14 mouse cellular contexts compared by ENCODE assay signal in genomic region chr11:33756624-33757023, GRCm38 (mm10).
DNase-seq lines count a peak whose midpoint lies in the region; ATAC-seq and TF ChIP-seq lines count a peak whose summit lies in the region.
"Had no signal": no experiment of that assay in that cellular context is flagged by ENCODE, and none has a peak within 500 bp of the region (broad histone marks: within the 10 kb centered on the region; RNA-seq: fewer than 3 reads in every experiment).

No protein-coding gene starts in this region.

- peaks cover 31% of the 10 kb centered on the region for H3K4me1 ChIP-seq in neural tube, embryonic 12.5 days
- peaks cover 45% of the 10 kb centered on the region for H3K4me1 ChIP-seq in hindbrain, embryonic 13.5 days (replicated peaks)
- no peaks in the 10 kb centered on the region for H3K4me1 ChIP-seq in stomach, postnatal 0 days (replicated peaks; ENCODE audit: control insufficient read depth, insufficient read depth)
- H3K4me1 ChIP-seq: liver, embryonic 12.5 days; megakaryocyte, embryonic 14.5 days had no signal

- no peak overlapping the region for H3K27ac ChIP-seq in neural tube, embryonic 12.5 days
- 0 out of 2 replicates have a peak overlapping the region, but pooled peaks have one; percentile 26 for H3K27ac ChIP-seq in hindbrain, embryonic 13.5 days
- no peak overlapping the region for H3K27ac ChIP-seq in stomach, postnatal 0 days (replicated peaks)
- H3K27ac ChIP-seq: liver, embryonic 12.5 days had no signal

- no peak overlapping the region for H3K4me3 ChIP-seq in neural tube, embryonic 12.5 days
- H3K4me3 ChIP-seq in hindbrain, embryonic 13.5 days = no peak overlapping the region
- H3K4me3 ChIP-seq in stomach, postnatal 0 days (ENCODE audit: low read depth, low read length) = no peak overlapping the region
- H3K4me3 ChIP-seq: liver, embryonic 12.5 days; megakaryocyte, embryonic 14.5 days had no signal

- no peak for TF ChIP-seq EP300 in stomach, postnatal 0 days (optimal IDR thresholded peaks at IDR 0.05)

- H3K27me3 ChIP-seq in neural tube, embryonic 12.5 days (replicated peaks) = no peaks in the 10 kb centered on the region
- no peaks in the 10 kb centered on the region for H3K27me3 ChIP-seq in hindbrain, embryonic 13.5 days
- no peaks in the 10 kb centered on the region for H3K27me3 ChIP-seq in stomach, postnatal 0 days (ENCODE audit: control insufficient read depth, insufficient read depth, low read length)
- H3K27me3 ChIP-seq: liver, embryonic 12.5 days had no signal

- H3K4me2 ChIP-seq in neural tube, embryonic 12.5 days (replicated peaks) = no peak overlapping the region
- H3K4me2 ChIP-seq in hindbrain, embryonic 13.5 days = no peak overlapping the region
- H3K4me2 ChIP-seq in stomach, postnatal 0 days (replicated peaks; ENCODE audit: low read depth) = no peak overlapping the region
- H3K4me2 ChIP-seq: liver, embryonic 12.5 days had no signal

- DNase-seq in neural tube, embryonic 10.5 days (ENCODE audit: extremely low spot score, low spot score) = no peak
- DNase-seq in layer of hippocampus, postnatal 14 days (ENCODE audit: low spot score in 2 of 2) = peak; percentile 39 to 44
- DNase-seq in right cerebral cortex, postnatal 14 days = peak; percentile 52
- no peak for DNase-seq in adrenal gland, postnatal 14 days
- no peak for DNase-seq in stomach, postnatal 0 days (ENCODE audit: low spot score)
- DNase-seq in adrenal gland, adult 8-10 months = no peak
- DNase-seq: cerebellum, adult 9-10 months; heart, postnatal 36 days; kidney, adult 2 months; kidney, postnatal 36 days had no signal

- 56% methylated on average over 15 of the region's 15 CpGs for WGBS in neural tube, embryonic 12.5 days
- 42% methylated on average over 15 of the region's 15 CpGs for WGBS in hindbrain, embryonic 13.5 days
- 46% methylated on average over 15 of the region's 15 CpGs for WGBS in stomach, postnatal 0 days

- no peaks in the 10 kb centered on the region for H3K9me3 ChIP-seq in neural tube, embryonic 12.5 days
- H3K9me3 ChIP-seq in hindbrain, embryonic 13.5 days = no peaks in the 10 kb centered on the region
- no peaks in the 10 kb centered on the region for H3K9me3 ChIP-seq in stomach, postnatal 0 days (ENCODE audit: control insufficient read depth, low read length)
- H3K9me3 ChIP-seq: liver, embryonic 12.5 days; megakaryocyte, embryonic 14.5 days had no signal

- ATAC-seq in neural tube, embryonic 12.5 days (ENCODE audit: low FRiP score, low read depth) = 0 out of 2 replicates have a peak, but pooled peaks have one; percentile 26
- ATAC-seq in hindbrain, embryonic 13.5 days (ENCODE audit: low FRiP score) = 0 out of 2 replicates have a peak, but pooled peaks have one; percentile 32
- no peak for ATAC-seq in stomach, postnatal 0 days (ENCODE audit: low FRiP score, low TSS enrichment)
- ATAC-seq: liver, embryonic 12.5 days had no signal

- no peaks in the 10 kb centered on the region for H3K36me3 ChIP-seq in neural tube, embryonic 12.5 days
- H3K36me3 ChIP-seq in hindbrain, embryonic 13.5 days = no peaks in the 10 kb centered on the region
- no peaks in the 10 kb centered on the region for H3K36me3 ChIP-seq in stomach, postnatal 0 days (ENCODE audit: control insufficient read depth, insufficient read depth, low read length)
- H3K36me3 ChIP-seq: liver, embryonic 12.5 days had no signal

- TF ChIP-seq CTCF in stomach, postnatal 0 days (IDR thresholded peaks at IDR 0.05; ENCODE audit: low read depth) = no peak

- no peak overlapping the region for H3K9ac ChIP-seq in neural tube, embryonic 12.5 days
- H3K9ac ChIP-seq in hindbrain, embryonic 13.5 days = no peak overlapping the region
- H3K9ac ChIP-seq in stomach, postnatal 0 days (ENCODE audit: low read length) = no peak overlapping the region
- H3K9ac ChIP-seq: liver, embryonic 12.5 days had no signal

Comparison
In these comparisons a context has a peak if more than half of its experiments do, and no peak if none do; other contexts are left out.
1. DNase-seq: peak in layer of hippocampus, postnatal 14 days (2 of 2) and right cerebral cortex, postnatal 14 days (single experiment); none in neural tube, embryonic 10.5 days (single experiment), adrenal gland, postnatal 14 days (single experiment), stomach, postnatal 0 days (single experiment) and adrenal gland, adult 8-10 months (single experiment).